Mouse (Mus musculus): ENCODE results near the gene Mcidas. TPM values are rescaled to one million over a fixed set of nuclear protein-coding genes. Genes with fewer than 3 reads are reported as not detected.
A peak's percentile ranks its signal among the peaks of the same experiment; 100 is the strongest.

The Mcidas gene
- not detected in 2 replicates for polyA plus RNA-seq (2011; ENCODE audit: insufficient read depth, insufficient read length, low replicate concordance, missing spikeins)

DNA sequence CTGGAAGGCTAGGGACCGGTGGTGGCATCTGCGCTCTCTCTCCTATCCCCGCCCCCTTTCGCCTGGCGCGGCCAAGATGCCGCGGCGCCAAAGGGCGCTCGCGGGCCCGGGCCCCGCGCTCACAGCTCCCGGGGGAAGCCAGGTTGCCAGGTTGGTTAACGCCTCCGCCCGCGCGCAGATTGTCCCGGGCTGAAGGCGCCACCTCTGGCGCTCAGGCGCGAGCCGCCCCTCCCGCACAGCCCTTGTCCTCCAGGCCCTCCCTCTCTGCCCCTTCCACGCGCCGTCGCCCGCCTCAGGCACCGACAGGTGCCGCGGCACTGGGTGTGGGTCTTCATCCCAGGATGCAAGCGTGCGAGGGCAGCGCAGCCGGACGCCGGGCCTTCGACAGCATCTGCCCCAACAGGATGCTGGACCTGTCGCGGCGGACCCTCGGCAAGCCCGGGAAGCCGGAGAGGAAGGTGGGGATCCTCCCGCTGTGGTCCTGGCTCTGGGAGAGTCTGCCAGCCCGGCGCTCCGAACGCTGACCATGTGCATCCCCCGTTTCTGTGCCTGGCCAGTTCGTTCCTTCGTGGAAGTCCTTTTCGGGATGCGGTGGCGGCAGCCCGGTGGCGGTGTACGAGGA is at the start of gene Mcidas:
Mcidas (plus strand) TSS at position 315 of the 622 bp plus-strand sequence.
- under 1% methylated on average over 63 of the region's 63 CpGs for WGBS

GRCm38 (mm10) chr13:112945312-112945711 is 48.3 kb upstream of the Mcidas start:
- Histone ChIP-seq H3K4me1 (ENCODE audit: control insufficient read depth, insufficient read depth, low read length) (peaks cover 2% of the 10 kb centered on the region; the same call in 1 of the 2 replicates), H3K4me3 (replicated peaks; ENCODE audit: control insufficient read depth, low read depth, low read length) (no peak overlapping the region), H3K27ac (ENCODE audit: control insufficient read depth, insufficient read depth, low read depth, low read length, poor library complexity) (peak overlapping the region; percentile 22; the same call in 1 of the 2 replicates)
- 91% methylated on average over 9 of the region's 9 CpGs for WGBS
- TF ChIP-seq POLR2A (IDR thresholded peaks at IDR 0.05; ENCODE audit: borderline replicate concordance, control insufficient read depth, low read depth, low read length): no peak
- TF ChIP-seq CTCF (IDR thresholded peaks at IDR 0.05; ENCODE audit: control insufficient read depth, insufficient read depth, low read length): no peak

More for the DNA sequence above, at the start of gene Mcidas:
- Histone ChIP-seq H3K4me1 (ENCODE audit: control insufficient read depth, insufficient read depth, low read length) (peaks cover 5% of the 10 kb centered on the region), H3K27ac (ENCODE audit: control insufficient read depth, insufficient read depth, low read depth, low read length, poor library complexity) (no peak within 1 kb of the TSS; the same call in 1 of the 2 replicates), H3K4me3 (replicated peaks; ENCODE audit: control insufficient read depth, low read depth, low read length) (peak within 1 kb of the TSS; percentile 47)
- no peak for TF ChIP-seq POLR2A (IDR thresholded peaks at IDR 0.05; ENCODE audit: borderline replicate concordance, control insufficient read depth, low read depth, low read length)
- no peak for TF ChIP-seq CTCF (IDR thresholded peaks at IDR 0.05; ENCODE audit: control insufficient read depth, insufficient read depth, low read length)

- WGBS: 61% methylated on average over 6 of the region's 6 CpGs
- H3K27ac ChIP-seq (ENCODE audit: control insufficient read depth, insufficient read depth, low read depth, low read length, poor library complexity): peak overlapping the region; percentile 33
- TF ChIP-seq POLR2A (IDR thresholded peaks at IDR 0.05; ENCODE audit: borderline replicate concordance, control insufficient read depth, low read depth, low read length): no peak
- no peak for TF ChIP-seq CTCF (IDR thresholded peaks at IDR 0.05; ENCODE audit: control insufficient read depth, insufficient read depth, low read length)
- H3K4me1 ChIP-seq (ENCODE audit: control insufficient read depth, insufficient read depth, low read length): peaks cover 2% of the 10 kb centered on the region; the same call in 1 of the 2 replicates
- no peak overlapping the region for H3K4me3 ChIP-seq (replicated peaks; ENCODE audit: control insufficient read depth, low read depth, low read length)
These were observed 47.7 kb upstream of the Mcidas start for GRCm38 (mm10) chr13:112945900-112946299.

GRCm38 (mm10) chr13:112954067-112954466 is 39.6 kb upstream of the Mcidas start:
- whole genome bisulfite sequencing: 92% methylated on average over 8 of the region's 8 CpGs
- H3K4me3 ChIP-seq (replicated peaks; ENCODE audit: control insufficient read depth, low read depth, low read length): no peak overlapping the region
- TF ChIP-seq CTCF (IDR thresholded peaks at IDR 0.05; ENCODE audit: control insufficient read depth, insufficient read depth, low read length) (no peak), POLR2A (IDR thresholded peaks at IDR 0.05; ENCODE audit: borderline replicate concordance, control insufficient read depth, low read depth, low read length) (no peak)

DNA sequence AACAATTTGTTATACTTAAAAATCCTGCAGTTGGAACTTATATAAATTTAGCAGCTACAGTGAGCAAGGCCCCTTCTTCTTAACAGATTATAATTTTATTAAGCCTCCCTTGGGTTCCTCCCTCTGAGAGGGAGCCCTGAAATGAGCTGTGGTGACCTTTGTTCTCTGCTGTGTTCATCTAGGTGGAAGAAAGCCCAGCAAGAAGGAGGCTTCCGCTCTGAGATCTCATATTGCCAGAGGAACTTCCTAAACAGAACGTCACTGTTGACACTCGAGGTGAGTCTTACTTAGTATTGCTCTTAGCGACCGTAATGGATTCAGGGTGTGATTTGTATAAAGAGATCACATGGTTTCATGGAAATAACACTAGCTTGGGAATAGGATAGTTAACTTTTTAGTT is 30.6 kb upstream of the Mcidas start:
- TF ChIP-seq CTCF (IDR thresholded peaks at IDR 0.05; ENCODE audit: control insufficient read depth, insufficient read depth, low read length): no peak
- no peak for TF ChIP-seq POLR2A (IDR thresholded peaks at IDR 0.05; ENCODE audit: borderline replicate concordance, control insufficient read depth, low read depth, low read length)
- H3K27ac ChIP-seq (ENCODE audit: control insufficient read depth, insufficient read depth, low read depth, low read length, poor library complexity): no peak overlapping the region
- WGBS: 91% methylated on average over 5 of the region's 5 CpGs
- H3K4me1 ChIP-seq (ENCODE audit: control insufficient read depth, insufficient read depth, low read length): no peaks in the 10 kb centered on the region; the same call in 1 of the 2 replicates
- H3K4me3 ChIP-seq (replicated peaks; ENCODE audit: control insufficient read depth, low read depth, low read length): no peak overlapping the region

More at GRCm38 (mm10) chr13:112954067-112954466, 39.6 kb upstream of the Mcidas start:
- H3K27ac ChIP-seq (ENCODE audit: control insufficient read depth, insufficient read depth, low read depth, low read length, poor library complexity): no peak overlapping the region
- no peaks in the 10 kb centered on the region for H3K4me1 ChIP-seq (ENCODE audit: control insufficient read depth, insufficient read depth, low read length)

DNA sequence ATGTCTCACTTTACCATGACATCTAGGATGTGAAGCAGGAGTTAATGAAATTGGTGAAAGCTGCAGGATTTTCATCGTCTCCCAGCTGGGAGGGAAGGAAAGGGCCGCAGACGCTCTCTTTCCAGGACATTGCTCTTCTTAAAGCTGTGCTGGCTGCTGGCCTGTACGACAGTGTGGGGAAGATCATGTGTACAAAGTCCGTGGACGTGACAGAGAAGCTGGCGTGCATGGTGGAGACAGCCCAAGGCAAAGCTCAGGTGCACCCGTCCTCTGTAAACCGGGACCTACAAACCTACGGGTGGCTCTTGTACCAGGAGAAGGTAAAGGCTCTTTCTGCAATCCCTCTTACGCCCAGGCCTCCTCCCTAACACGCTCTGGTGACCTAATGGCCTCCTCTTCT is 29.2 kb upstream of the Mcidas start:
- Histone ChIP-seq H3K27ac (ENCODE audit: control insufficient read depth, insufficient read depth, low read depth, low read length, poor library complexity) (no peak overlapping the region), H3K4me1 (ENCODE audit: control insufficient read depth, insufficient read depth, low read length) (no peaks in the 10 kb centered on the region; the same call in 1 of the 2 replicates), H3K4me3 (replicated peaks; ENCODE audit: control insufficient read depth, low read depth, low read length) (no peak overlapping the region)
- no peak for TF ChIP-seq POLR2A (IDR thresholded peaks at IDR 0.05; ENCODE audit: borderline replicate concordance, control insufficient read depth, low read depth, low read length)
- TF ChIP-seq CTCF (IDR thresholded peaks at IDR 0.05; ENCODE audit: control insufficient read depth, insufficient read depth, low read length): no peak
- WGBS: 89% methylated on average over 12 of the region's 12 CpGs

- H3K4me1 ChIP-seq (ENCODE audit: control insufficient read depth, insufficient read depth, low read length): no peaks in the 10 kb centered on the region; the same call in 1 of the 2 replicates
- WGBS: 89% methylated on average over 5 of the region's 5 CpGs
- TF ChIP-seq POLR2A (IDR thresholded peaks at IDR 0.05; ENCODE audit: borderline replicate concordance, control insufficient read depth, low read depth, low read length) (no peak), CTCF (IDR thresholded peaks at IDR 0.05; ENCODE audit: control insufficient read depth, insufficient read depth, low read length) (no peak)
These were observed 26.4 kb upstream of the Mcidas start for GRCm38 (mm10) chr13:112967267-112967666.

DNA sequence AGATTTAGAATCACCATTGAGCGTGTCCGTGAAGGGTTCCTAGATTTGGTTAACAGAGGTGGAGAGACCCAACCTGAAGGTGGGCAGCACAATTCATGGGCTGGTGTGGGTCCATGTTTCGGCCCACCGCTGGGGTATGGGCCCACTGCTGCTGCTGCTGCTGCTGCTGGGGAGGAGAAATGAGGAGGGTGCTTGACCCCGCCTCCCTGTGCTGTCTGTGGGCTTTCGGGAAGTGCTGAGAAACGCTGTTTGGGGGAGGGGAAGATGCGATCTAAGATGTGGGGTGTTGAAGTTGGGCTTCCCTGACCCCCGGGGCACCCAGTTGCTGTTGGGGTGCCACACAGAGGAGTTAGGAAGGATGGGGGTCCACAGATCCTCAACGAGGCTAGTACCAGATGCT is 16.9 kb upstream of the Mcidas start:
- Histone ChIP-seq H3K4me3 (replicated peaks; ENCODE audit: control insufficient read depth, low read depth, low read length) (no peak overlapping the region), H3K27ac (ENCODE audit: control insufficient read depth, insufficient read depth, low read depth, low read length, poor library complexity) (no peak overlapping the region), H3K4me1 (ENCODE audit: control insufficient read depth, insufficient read depth, low read length) (no peaks in the 10 kb centered on the region)
- WGBS: 30% methylated on average over 10 of the region's 10 CpGs
- TF ChIP-seq POLR2A (IDR thresholded peaks at IDR 0.05; ENCODE audit: borderline replicate concordance, control insufficient read depth, low read depth, low read length): no peak
- no peak for TF ChIP-seq CTCF (IDR thresholded peaks at IDR 0.05; ENCODE audit: control insufficient read depth, insufficient read depth, low read length)

More at GRCm38 (mm10) chr13:112967267-112967666, 26.4 kb upstream of the Mcidas start:
- Histone ChIP-seq H3K4me3 (replicated peaks; ENCODE audit: control insufficient read depth, low read depth, low read length) (no peak overlapping the region), H3K27ac (ENCODE audit: control insufficient read depth, insufficient read depth, low read depth, low read length, poor library complexity) (no peak overlapping the region)
